Mouse (Mus musculus): ENCODE measurements around the gene Pde4c. TPM values are rescaled to one million over a fixed set of nuclear protein-coding genes. Genes with fewer than 3 reads are reported as not detected.

Gene Pde4c
- polyA plus RNA-seq, 2 experiments from 2014 or later: 0.66 to 0.94 TPM

DNA sequence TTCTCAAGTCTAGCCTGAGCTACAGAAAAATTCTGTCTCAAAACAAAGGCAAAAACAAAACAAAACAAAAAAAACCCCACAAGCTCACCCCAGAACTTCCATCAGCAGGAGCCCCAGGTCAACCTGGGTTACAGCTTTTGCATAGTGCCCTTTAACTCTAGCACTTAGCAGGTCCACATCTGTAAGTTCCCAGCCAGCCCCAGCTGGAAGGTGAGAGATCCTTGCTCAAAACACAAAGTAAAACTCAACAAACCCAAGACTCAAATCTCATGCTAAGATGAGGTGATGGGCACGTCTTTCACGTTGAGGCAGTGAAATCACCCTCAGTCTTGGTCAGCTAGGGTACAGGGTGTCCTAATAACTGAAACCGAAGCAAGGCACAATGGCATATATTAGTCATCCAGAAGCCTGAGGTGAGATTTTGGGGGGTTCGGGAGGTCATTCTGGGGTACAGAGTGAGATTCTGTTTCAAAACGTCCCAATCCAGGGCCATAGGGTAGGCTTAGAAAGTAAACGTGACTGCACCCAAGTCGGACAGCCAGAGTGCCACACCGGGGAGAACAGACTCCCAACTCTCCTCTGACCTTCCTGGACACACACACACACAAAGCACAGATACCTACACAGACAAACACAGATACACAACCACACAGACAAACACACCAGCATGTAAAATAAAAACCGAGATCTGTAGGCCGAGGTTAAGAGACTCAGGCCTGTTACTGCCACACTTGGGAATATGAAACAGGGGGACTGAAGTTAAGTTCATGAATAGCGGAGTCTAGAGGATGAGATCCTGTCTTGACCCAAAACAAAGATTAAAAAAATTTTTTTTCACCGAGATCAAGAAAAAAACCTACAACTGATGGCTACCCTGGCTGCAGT is 25.9 kb upstream of the Pde4c start:
- no peak for ATAC-seq

GRCm38 (mm10) chr8:70698310-70699109 is 25.0 kb upstream of the Pde4c start, which contains the start of gene Jund:
Gene Jund (plus strand): TSS chr8:70698949.
- peak; percentile 65 for ATAC-seq

DNA sequence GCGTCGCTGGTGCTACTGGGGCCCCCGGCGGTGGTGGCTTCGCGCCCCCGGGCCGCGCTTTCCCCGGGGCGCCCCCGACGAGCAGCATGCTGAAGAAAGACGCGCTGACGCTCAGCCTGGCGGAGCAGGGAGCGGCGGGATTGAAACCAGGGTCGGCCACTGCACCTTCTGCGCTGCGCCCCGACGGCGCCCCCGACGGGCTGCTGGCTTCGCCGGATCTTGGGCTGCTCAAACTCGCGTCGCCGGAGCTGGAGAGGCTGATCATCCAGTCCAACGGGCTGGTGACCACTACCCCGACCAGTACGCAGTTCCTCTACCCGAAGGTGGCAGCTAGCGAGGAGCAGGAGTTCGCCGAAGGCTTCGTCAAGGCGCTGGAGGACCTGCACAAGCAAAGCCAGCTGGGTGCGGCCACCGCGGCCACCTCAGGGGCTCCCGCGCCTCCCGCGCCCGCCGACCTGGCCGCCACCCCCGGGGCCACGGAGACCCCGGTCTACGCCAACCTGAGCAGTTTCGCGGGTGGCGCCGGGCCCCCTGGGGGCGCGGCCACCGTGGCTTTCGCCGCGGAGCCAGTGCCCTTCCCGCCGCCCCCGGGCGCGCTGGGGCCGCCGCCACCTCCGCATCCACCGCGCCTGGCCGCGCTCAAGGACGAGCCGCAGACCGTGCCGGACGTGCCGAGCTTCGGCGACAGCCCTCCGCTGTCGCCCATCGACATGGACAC is 24.2 kb upstream of the Pde4c start:
- ATAC-seq: no peak

DNA sequence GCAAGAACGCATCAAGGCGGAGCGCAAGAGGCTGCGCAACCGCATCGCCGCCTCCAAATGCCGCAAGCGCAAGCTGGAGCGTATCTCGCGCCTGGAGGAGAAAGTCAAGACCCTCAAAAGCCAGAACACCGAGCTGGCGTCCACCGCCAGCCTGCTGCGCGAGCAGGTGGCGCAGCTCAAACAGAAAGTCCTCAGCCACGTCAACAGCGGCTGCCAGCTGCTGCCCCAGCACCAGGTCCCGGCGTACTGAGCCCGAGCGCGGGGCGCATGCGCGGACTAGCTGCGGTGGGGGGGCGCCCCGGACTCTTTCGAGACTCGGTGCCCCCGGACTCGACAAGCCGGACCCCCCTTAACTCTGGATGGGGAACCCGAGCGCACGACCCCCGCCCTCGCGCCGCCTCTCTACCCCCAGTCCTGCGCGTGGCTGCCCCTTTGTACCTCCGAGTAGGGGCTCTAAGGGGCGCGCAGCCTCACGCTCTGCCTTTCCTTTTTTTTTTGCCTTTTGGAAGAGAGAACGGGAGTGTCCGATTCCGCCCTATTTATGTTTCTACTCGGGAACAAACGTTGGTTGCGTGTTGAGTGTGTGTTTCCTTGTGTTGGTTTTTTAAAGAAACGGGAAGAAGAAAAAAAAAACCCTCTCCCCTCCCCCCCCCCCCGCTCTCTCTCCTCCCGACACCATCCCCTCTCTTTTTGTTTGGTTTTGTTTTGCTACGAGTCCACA is 23.5 kb upstream of the Pde4c start:
- peak; percentile 7 for ATAC-seq

DNA sequence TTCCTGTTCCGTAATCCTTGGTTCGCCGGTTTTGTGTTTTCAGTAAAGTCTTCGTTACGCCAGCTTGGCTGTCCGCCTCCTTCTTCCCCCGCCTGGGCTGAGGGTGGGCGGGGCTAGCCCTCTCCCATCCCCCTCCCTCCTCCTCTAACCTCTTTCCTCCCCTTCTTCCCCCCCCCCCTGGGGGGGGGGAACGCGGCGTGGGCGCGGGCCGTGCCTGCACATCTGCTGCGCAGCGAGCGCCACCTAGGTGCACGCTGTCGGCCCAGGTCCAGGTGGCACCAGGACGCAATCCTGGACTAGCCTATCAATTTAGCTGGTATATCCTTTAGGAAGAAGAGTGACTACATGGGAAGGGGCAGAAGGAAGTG is 23.0 kb upstream of the Pde4c start:
- ATAC-seq: peak; percentile 9

DNA sequence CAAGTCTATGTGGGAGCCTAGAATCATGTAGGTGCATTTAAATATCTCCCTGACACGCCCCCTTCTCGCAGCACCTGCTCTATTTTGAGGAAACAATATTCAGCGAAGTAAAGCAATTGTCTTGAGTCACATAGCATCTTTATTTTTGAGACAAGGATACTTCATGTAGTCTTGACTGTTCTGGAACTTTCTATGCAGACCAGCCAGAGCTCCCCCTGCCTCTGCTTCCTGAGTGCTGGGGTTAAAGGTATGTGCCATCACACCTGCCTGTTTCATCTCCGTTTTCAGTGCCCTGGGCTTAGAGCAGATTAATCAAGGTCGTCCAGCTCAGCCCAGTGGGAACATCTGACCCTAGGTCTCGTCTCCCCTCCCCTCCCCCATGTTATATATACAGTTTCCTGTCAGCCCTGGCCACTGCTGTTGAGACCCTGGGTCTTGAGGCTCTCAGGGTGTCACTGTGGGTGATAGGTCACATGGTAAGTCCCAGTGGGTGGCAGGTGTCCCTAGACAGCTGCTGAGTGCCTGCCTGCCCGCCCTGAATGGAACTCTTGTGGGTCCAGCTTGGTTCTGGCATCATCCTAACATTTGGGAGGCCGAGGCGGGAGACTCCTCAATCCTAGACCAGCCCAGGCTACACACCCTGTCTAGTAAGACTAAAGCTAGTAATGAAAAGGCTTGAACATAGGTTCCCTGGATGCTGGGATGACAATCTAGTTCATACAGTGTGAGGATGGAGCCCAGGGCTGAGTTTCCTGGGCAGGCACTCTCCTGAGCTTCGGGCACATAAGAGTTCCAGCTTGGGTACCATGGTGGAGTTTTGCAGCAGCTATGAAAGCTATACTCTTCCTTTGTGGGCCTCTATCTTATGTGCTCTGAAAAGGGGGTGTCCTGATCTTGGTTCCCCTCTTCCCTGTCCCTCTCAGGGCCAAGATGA is 22.2 kb upstream of the Pde4c start:
- no peak for ATAC-seq

- ATAC-seq: no peak
These were observed 21.3 kb upstream of the Pde4c start for GRCm38 (mm10) chr8:70701982-70702841.

DNA sequence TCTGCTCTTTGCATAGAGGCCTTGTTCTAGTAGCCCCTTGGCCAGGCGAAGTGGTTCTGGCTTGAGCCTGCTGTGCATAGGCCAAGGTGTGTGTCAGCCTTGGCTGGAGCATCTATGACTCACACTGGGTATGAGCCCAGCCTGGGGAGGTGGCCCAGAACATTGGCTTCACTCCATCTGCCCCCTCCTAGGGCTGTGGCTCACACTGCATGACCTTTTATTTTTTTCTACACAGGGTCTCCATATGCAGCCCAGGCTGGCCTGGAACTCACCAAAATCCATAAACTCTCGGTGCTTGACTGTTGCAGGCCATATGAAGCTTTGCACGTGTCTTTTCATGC is 20.7 kb upstream of the Pde4c start:
- ATAC-seq: no peak

DNA sequence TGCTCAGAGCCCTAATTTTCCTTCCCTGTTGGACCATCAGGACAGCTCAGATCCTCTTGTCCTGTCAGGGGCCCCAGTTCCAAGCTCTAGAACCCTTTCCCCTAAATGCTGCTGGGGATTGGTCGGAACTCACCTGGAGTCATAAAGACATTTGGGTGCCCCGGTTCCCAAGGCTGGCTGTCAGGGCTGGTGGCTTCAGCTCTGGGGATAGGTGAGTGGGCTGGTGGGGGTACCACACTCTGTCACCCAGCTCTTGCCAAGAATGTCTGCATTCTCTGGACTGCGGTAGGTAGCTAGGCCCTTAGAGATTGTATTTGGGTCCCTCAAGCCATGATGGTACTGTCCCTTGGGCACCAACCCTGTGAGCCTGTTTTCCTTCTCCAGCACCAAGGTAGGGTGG is 20.2 kb upstream of the Pde4c start, which contains the start of gene Iqcn:
Gene Iqcn, plus strand, starts transcription at position 171 of the 400 bp plus-strand sequence.
- no peak for ATAC-seq

GRCm38 (mm10) chr8:70708281-70708680 is 15.2 kb upstream of the Pde4c start:
- no peak for ATAC-seq

DNA sequence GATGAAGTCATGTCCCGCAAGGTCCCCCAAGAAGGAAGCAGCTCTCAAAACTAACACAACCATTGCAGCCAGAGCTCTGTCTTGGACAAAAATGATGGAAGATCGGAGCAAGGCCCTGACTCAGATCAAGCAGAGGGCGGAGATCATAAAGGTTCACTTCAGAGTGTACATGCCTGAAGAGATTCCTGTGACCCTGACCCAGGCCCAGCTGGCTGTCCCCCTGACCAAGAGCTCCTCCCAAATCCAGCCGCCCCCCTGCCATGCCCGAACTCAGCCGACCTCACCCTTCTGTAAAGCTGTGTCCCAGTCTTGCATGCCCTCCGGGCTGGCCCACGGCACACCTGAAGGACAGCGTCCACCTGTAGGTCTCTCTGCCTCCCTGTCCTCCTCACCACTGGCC is 13.7 kb upstream of the Pde4c start:
- ATAC-seq: no peak

DNA sequence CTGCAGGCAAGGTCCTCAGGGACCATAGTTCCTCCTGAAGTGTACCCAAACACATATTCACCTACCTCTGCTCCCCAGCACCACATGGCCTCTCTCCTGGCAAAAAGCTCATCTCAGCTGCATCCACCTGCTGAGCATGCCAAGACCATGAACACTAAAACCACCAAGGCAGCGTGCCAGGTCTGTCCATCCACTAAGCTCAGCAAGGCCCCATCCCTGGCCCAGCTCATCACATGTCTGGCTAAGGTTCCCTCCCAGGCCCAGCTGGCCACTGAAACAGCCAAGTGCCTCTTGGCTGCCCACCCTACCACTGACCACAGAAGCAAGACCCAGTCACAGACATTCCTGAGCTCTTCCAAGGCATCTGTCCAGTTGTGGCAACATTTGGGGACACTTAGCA is 13.2 kb upstream of the Pde4c start:
- no peak for ATAC-seq

DNA sequence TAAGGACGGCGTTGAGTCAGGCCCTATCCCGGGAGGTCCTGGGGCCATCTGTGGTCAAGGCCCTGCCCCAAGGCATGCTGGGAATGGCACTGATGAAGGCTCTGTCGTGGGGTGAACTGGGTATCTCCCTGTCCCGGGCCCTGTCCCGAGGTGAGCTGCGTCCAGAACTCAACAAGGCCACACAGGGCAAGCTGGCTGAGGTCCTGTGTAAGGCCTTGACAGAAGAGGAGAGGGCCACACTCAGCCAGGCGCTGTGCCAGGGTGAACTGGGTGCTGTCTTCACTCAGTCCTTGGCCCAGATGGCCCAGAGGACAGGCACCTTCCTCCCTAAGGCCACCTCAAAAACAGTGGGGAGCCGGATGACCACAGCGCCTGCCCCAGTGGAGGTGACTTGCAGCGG is 12.5 kb upstream of the Pde4c start:
- no peak for ATAC-seq

DNA sequence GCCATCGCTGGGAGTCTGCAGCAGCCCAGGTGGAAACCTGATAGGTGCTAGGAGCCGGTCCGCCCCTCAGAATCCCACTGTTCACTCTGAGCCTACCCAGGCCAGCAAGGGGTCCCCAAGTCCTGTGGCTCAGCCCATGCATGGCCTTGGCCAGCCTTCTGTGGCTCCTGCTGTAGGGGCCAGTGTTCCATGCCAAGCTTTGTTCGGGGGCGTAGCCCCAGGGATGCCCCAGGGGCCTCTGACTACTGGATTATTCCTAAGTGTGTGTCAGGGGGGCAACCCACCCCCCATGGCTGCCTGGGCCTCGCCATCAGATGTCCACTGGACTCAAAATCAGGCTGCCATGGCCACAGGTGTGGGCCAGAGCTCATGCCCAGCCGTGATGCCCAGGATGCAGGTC is 9.5 kb upstream of the Pde4c start:
- ATAC-seq: no peak

- ATAC-seq: no peak
These were observed 8.4 kb upstream of the Pde4c start for GRCm38 (mm10) chr8:70715086-70715485.

- no peak for ATAC-seq
These were observed 6.8 kb upstream of the Pde4c start for GRCm38 (mm10) chr8:70716521-70717400.

- peak; percentile 86 for ATAC-seq
These were observed 5.2 kb upstream of the Pde4c start, which contains the start of gene Gm3336 for GRCm38 (mm10) chr8:70718297-70718696. Gene Gm3336 (plus strand): TSS chr8:70718543.

GRCm38 (mm10) chr8:70719796-70720270 is 3.7 kb upstream of the Pde4c start:
- no peak for ATAC-seq

DNA sequence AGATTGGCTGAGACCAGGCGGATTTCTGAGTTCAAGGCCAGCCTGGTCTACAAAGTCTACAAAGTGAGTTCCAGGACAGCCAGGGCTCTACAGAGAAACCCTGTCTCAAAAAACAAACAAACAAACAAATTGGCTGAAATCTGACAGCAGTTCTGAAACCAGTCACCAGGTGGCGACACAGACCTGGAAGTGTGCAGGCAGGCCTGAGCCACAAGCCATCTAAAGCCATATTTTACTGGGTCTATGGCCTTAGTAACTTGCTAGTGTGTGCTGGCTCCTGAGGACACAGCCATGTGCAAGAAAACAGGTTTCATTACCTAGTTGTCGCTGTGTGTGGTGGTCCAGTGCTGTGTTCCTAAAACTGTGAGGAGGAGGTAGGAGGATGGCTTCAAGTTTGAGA is 2.8 kb upstream of the Pde4c start:
- peak; percentile 65 for ATAC-seq
